Mouse (Mus musculus) liver, embryonic 12.5 days (tissue): ENCODE data around the gene Larp4b. TPM values are rescaled to one million over a fixed set of nuclear protein-coding genes. Genes with fewer than 3 reads are reported as not detected.
A peak's percentile ranks its signal among the peaks of the same experiment; 100 is the strongest.

Experiments
- ATAC-seq: fragments of 200-750 bp; cut with Nextera tagmentation; 2 replicates; pipeline ENCODE4 v1.8.0; 2017; ENCODE audit warnings: moderate number of reproducible peaks, mild to moderate bottlenecking, moderate library complexity
- H3K27ac ChIP-seq: fragments of 300-500 bp; sonication (generic); 2 replicates; pipeline ENCODE4 v1.5.1; 2016; ENCODE audit warnings: mild to moderate bottlenecking
- H3K27me3 ChIP-seq: fragments of 300-500 bp; sonication (generic); replicated peaks from 2 replicates; pipeline ENCODE4 v1.6.1; 2016; ENCODE audit warnings: mild to moderate bottlenecking, moderate library complexity
- H3K36me3 ChIP-seq: fragments of 300-500 bp; sonication (generic); 2 replicates; pipeline ENCODE4 v1.6.1; 2016; ENCODE audit warnings: mild to moderate bottlenecking, moderate library complexity
- H3K4me1 ChIP-seq: fragments of 300-500 bp; sonication (generic); 2 replicates; pipeline ENCODE4 v1.6.1; 2016
- H3K4me2 ChIP-seq: fragments of 300-500 bp; sonication (generic); 2 replicates; pipeline ENCODE4 v1.6.1; 2016; ENCODE audit warnings: mild to moderate bottlenecking, moderate library complexity
- H3K4me3 ChIP-seq: fragments of 300-500 bp; sonication (generic); 2 replicates; pipeline ENCODE4 v1.5.1; 2016; ENCODE audit warnings: mild to moderate bottlenecking, moderate library complexity
- H3K9ac ChIP-seq: fragments of 300-500 bp; sonication (generic); 2 replicates; pipeline ENCODE4 v1.6.1; 2016; ENCODE audit warnings: mild to moderate bottlenecking, moderate library complexity
- H3K9me3 ChIP-seq: fragments of 300-500 bp; sonication (generic); replicated peaks from 2 replicates; pipeline ENCODE4 v1.6.1; 2016; ENCODE audit warnings: mild to moderate bottlenecking, moderate library complexity
- WGBS: fragments of 180-500 bp; shearing (Covaris S2); methylation state at CpG from one replicate; pipeline ENCODE4 v1.1.7; 2016; ENCODE audit not compliant: insufficient replicate concordance; 5-methylcytosine and 5-hydroxymethylcytosine counted together
- polyA plus RNA-seq: library from polyadenylated mRNA; unstranded; fragments of >200 nt; fragmentation: Nextera tagmentation; extraction: Ambion mirVana; gene quantifications from 2 replicates; pipeline ENCODE4 v1.2.1, GENCODE M21; 2016

Gene Larp4b
- polyA plus RNA-seq, 1 experiment from 2014 or later, result 39.1 TPM

GRCm38 (mm10) chr13:9184281-9184680, 90.6 kb downstream of the Larp4b start:
- Histone ChIP-seq H3K4me1 (0 out of 2 replicates have a peak, but pooled peaks cover 14% of the 10 kb centered on the region), H3K9ac (no peak overlapping the region), H3K4me2 (no peak overlapping the region), H3K27me3 (no peaks in the 10 kb centered on the region), H3K9me3 (no peaks in the 10 kb centered on the region), H3K4me3 (no peak overlapping the region), H3K27ac (no peak overlapping the region), H3K36me3 (no peaks in the 10 kb centered on the region)
- WGBS, result 71% methylated on average over 6 of the region's 6 CpGs
- no peak for ATAC-seq

- no peak overlapping the region for H3K4me2 ChIP-seq
- H3K27ac ChIP-seq, result no peak overlapping the region
- no peak for ATAC-seq
- no peak overlapping the region for H3K4me3 ChIP-seq
- no peak overlapping the region for H3K9ac ChIP-seq
- no peaks in the 10 kb centered on the region for H3K27me3 ChIP-seq
- 81% methylated on average over 6 of the region's 6 CpGs for WGBS
- 0 out of 2 replicates have a peak, but pooled peaks cover 12% of the 10 kb centered on the region for H3K4me1 ChIP-seq
- H3K9me3 ChIP-seq, result no peaks in the 10 kb centered on the region
- no peaks in the 10 kb centered on the region for H3K36me3 ChIP-seq
These were observed 91.0 kb downstream of the Larp4b start for GRCm38 (mm10) chr13:9184716-9185115.

- no peaks in the 10 kb centered on the region for H3K9me3 ChIP-seq
- 63% methylated on average over 7 of the region's 7 CpGs for WGBS
- H3K27me3 ChIP-seq, result no peaks in the 10 kb centered on the region
- H3K27ac ChIP-seq, result no peak overlapping the region
- H3K4me2 ChIP-seq, result no peak overlapping the region
- H3K9ac ChIP-seq, result no peak overlapping the region
- ATAC-seq, result no peak
- H3K4me3 ChIP-seq, result no peak overlapping the region
- H3K4me1 ChIP-seq, result 0 out of 2 replicates have a peak, but pooled peaks cover 4% of the 10 kb centered on the region
- H3K36me3 ChIP-seq, result no peaks in the 10 kb centered on the region
These were observed 93.5 kb downstream of the Larp4b start for GRCm38 (mm10) chr13:9187156-9187555.

- H3K27ac ChIP-seq, result no peak overlapping the region
- H3K9me3 ChIP-seq, result no peaks in the 10 kb centered on the region
- no peaks in the 10 kb centered on the region for H3K27me3 ChIP-seq
- ATAC-seq, result no peak
- H3K9ac ChIP-seq, result no peak overlapping the region
- no peaks in the 10 kb centered on the region for H3K36me3 ChIP-seq
- WGBS, result 69% methylated on average over 22 of the region's 22 CpGs
- H3K4me2 ChIP-seq, result no peak overlapping the region
- H3K4me3 ChIP-seq, result no peak overlapping the region
- H3K4me1 ChIP-seq, result 0 out of 2 replicates have a peak, but pooled peaks cover 4% of the 10 kb centered on the region
These were observed 94.2 kb downstream of the Larp4b start for GRCm38 (mm10) chr13:9187566-9188530.

GRCm38 (mm10) chr13:9189481-9189880, 95.8 kb downstream of the Larp4b start:
- no peak overlapping the region for H3K9ac ChIP-seq
- no peak overlapping the region for H3K4me3 ChIP-seq
- H3K27me3 ChIP-seq, result no peaks in the 10 kb centered on the region
- 0 out of 2 replicates have a peak, but pooled peaks cover 4% of the 10 kb centered on the region for H3K4me1 ChIP-seq
- no peak overlapping the region for H3K27ac ChIP-seq
- WGBS, result 63% methylated on average over 5 of the region's 5 CpGs
- no peaks in the 10 kb centered on the region for H3K9me3 ChIP-seq
- ATAC-seq, result no peak
- no peak overlapping the region for H3K4me2 ChIP-seq
- no peaks in the 10 kb centered on the region for H3K36me3 ChIP-seq

- Histone ChIP-seq H3K9ac (no peak overlapping the region), H3K4me1 (0 out of 2 replicates have a peak, but pooled peaks cover 4% of the 10 kb centered on the region), H3K9me3 (no peaks in the 10 kb centered on the region), H3K4me2 (0 out of 2 replicates have a peak overlapping the region, but pooled peaks have one; percentile 3), H3K4me3 (no peak overlapping the region), H3K36me3 (no peaks in the 10 kb centered on the region), H3K27ac (no peak overlapping the region), H3K27me3 (no peaks in the 10 kb centered on the region)
- 32% methylated on average over 14 of the region's 15 CpGs for WGBS
- ATAC-seq, result peak; percentile 51; the same call in 1 of the 2 replicates
These were observed 97.8 kb downstream of the Larp4b start for GRCm38 (mm10) chr13:9191172-9192140.

GRCm38 (mm10) chr13:9192797-9193330, 99.2 kb downstream of the Larp4b start:
- Histone ChIP-seq H3K27ac (no peak overlapping the region), H3K27me3 (peaks cover 8% of the 10 kb centered on the region; the same call in 1 of the 2 replicates), H3K36me3 (no peaks in the 10 kb centered on the region), H3K4me3 (no peak overlapping the region), H3K4me2 (no peak overlapping the region), H3K9ac (no peak overlapping the region), H3K4me1 (0 out of 2 replicates have a peak, but pooled peaks cover 4% of the 10 kb centered on the region), H3K9me3 (no peaks in the 10 kb centered on the region)
- 60% methylated on average over 9 of the region's 9 CpGs for WGBS
- no peak for ATAC-seq

- peaks cover 8% of the 10 kb centered on the region for H3K27me3 ChIP-seq
- H3K4me1 ChIP-seq, result peaks cover 13% of the 10 kb centered on the region; the same call in 1 of the 2 replicates
- no peaks in the 10 kb centered on the region for H3K9me3 ChIP-seq
- H3K27ac ChIP-seq, result no peak overlapping the region
- no peak overlapping the region for H3K4me2 ChIP-seq
- H3K9ac ChIP-seq, result no peak overlapping the region
- no peak for ATAC-seq
- 60% methylated on average over 4 of the region's 4 CpGs for WGBS
- H3K4me3 ChIP-seq, result no peak overlapping the region
- no peaks in the 10 kb centered on the region for H3K36me3 ChIP-seq
These were observed 101.0 kb downstream of the Larp4b start for GRCm38 (mm10) chr13:9194656-9195055.

GRCm38 (mm10) chr13:9195565-9195964, 101.9 kb downstream of the Larp4b start:
- no peak for ATAC-seq
- H3K27ac ChIP-seq, result no peak overlapping the region

GRCm38 (mm10) chr13:9198106-9198505, 104.4 kb downstream of the Larp4b start:
- no peak for ATAC-seq
- Histone ChIP-seq H3K9me3 (no peaks in the 10 kb centered on the region), H3K27me3 (peaks cover 8% of the 10 kb centered on the region), H3K27ac (no peak overlapping the region), H3K4me2 (no peak overlapping the region), H3K4me3 (no peak overlapping the region), H3K4me1 (peaks cover 9% of the 10 kb centered on the region; the same call in 1 of the 2 replicates), H3K9ac (no peak overlapping the region), H3K36me3 (no peaks in the 10 kb centered on the region)
- WGBS, result 64% methylated on average over 3 of the region's 3 CpGs

More at GRCm38 (mm10) chr13:9195565-9195964, 101.9 kb downstream of the Larp4b start:
- no peak overlapping the region for H3K4me3 ChIP-seq
- H3K9me3 ChIP-seq, result no peaks in the 10 kb centered on the region
- H3K4me1 ChIP-seq, result peaks cover 13% of the 10 kb centered on the region; the same call in 1 of the 2 replicates
- H3K4me2 ChIP-seq, result no peak overlapping the region
- 54% methylated on average over 4 of the region's 4 CpGs for WGBS
- H3K36me3 ChIP-seq, result no peaks in the 10 kb centered on the region
- H3K27me3 ChIP-seq, result peaks cover 8% of the 10 kb centered on the region
- no peak overlapping the region for H3K9ac ChIP-seq

GRCm38 (mm10) chr13:9198728-9199464, 105.2 kb downstream of the Larp4b start:
- peak; percentile 79 for ATAC-seq
- no peak overlapping the region for H3K4me3 ChIP-seq
- H3K4me2 ChIP-seq, result peak overlapping the region; percentile 53
- WGBS, result 27% methylated on average over 19 of the region's 19 CpGs
- no peaks in the 10 kb centered on the region for H3K9me3 ChIP-seq
- peaks cover 8% of the 10 kb centered on the region for H3K27me3 ChIP-seq
- no peak overlapping the region for H3K9ac ChIP-seq
- no peak overlapping the region for H3K27ac ChIP-seq
- no peaks in the 10 kb centered on the region for H3K36me3 ChIP-seq
- peaks cover 9% of the 10 kb centered on the region; the same call in 1 of the 2 replicates for H3K4me1 ChIP-seq
